Mouse (Mus musculus) B cell, adult 2 months (primary cell): ENCODE data around the gene Tbcc.
"Not testable (repeated sequence)": the region's sequence is repeated elsewhere in the genome, so short reads cannot be mapped to it uniquely, and the experiment has no call there.

Experiments
- DNase-seq, 2 experiments: peaks; one replicate each; pipeline ENCODE4 v3.0.0; 2022

Tbcc gene

GRCm38 (mm10) chr17:46890116-46890815 lies at the start of gene Tbcc:
Gene Tbcc, plus strand, starts transcription at chr17:46890684.
- DNase-seq, result peak; percentile 94

GRCm38 (mm10) chr17:46843022-46843421 lies 47.5 kb upstream of the Tbcc start:
- no peak for DNase-seq

- no peak for DNase-seq
Observed at GRCm38 (mm10) chr17:46843716-46844115, 46.8 kb upstream of the Tbcc start.

GRCm38 (mm10) chr17:46844811-46845210 lies 45.7 kb upstream of the Tbcc start:
- DNase-seq, result no peak

GRCm38 (mm10) chr17:46845262-46845661 lies 45.2 kb upstream of the Tbcc start:
- no peak for DNase-seq

GRCm38 (mm10) chr17:46846573-46846972 lies 43.9 kb upstream of the Tbcc start:
- DNase-seq, result not testable (repeated sequence)

- no peak for DNase-seq
Observed at GRCm38 (mm10) chr17:46847206-46847605, 43.3 kb upstream of the Tbcc start.

GRCm38 (mm10) chr17:46852725-46853124 lies 37.8 kb upstream of the Tbcc start:
- DNase-seq, result peak; percentile 60 to 62

- DNase-seq, result peak; percentile 21 to 34
Observed at GRCm38 (mm10) chr17:46853281-46853680, 37.2 kb upstream of the Tbcc start.

- no peak for DNase-seq
Observed at GRCm38 (mm10) chr17:46854096-46854495, 36.4 kb upstream of the Tbcc start.

- peak in 1 of 2 experiments; percentile 14 for DNase-seq
Observed at GRCm38 (mm10) chr17:46854640-46855110, 35.8 kb upstream of the Tbcc start.

- peak; percentile 60 to 64 for DNase-seq
Observed at GRCm38 (mm10) chr17:46855328-46856106, 35.0 kb upstream of the Tbcc start.

- no peak for DNase-seq
Observed at GRCm38 (mm10) chr17:46856107-46856388, 34.4 kb upstream of the Tbcc start.

- peak; percentile 89 to 91 for DNase-seq
Observed at GRCm38 (mm10) chr17:46856471-46857360, 33.8 kb upstream of the Tbcc start.

- peak; percentile 80 to 83 for DNase-seq
Observed at GRCm38 (mm10) chr17:46857361-46857902, 33.1 kb upstream of the Tbcc start.

- peak; percentile 91 for DNase-seq
Observed at GRCm38 (mm10) chr17:46857903-46858748, 32.4 kb upstream of the Tbcc start, which contains the start of gene Bicral. Gene Bicral, minus strand, starts transcription at chr17:46858482.

- peak in 1 of 2 experiments; percentile 15 for DNase-seq
Observed at GRCm38 (mm10) chr17:46858749-46859444, 31.6 kb upstream of the Tbcc start.

- DNase-seq, result no peak
Observed at GRCm38 (mm10) chr17:46860120-46860519, 30.4 kb upstream of the Tbcc start.

GRCm38 (mm10) chr17:46864566-46865195 lies 25.8 kb upstream of the Tbcc start:
- no peak for DNase-seq

GRCm38 (mm10) chr17:46866836-46867235 lies 23.6 kb upstream of the Tbcc start:
- no peak for DNase-seq
